Mouse (Mus musculus) ES-E14 (cell line): ENCODE data around the gene Cers5.

Experiments used
- HCFC1 ChIP-seq: IDR thresholded peaks from 2 replicates; pipeline ENCODE4 v1.6.1; 2012; ENCODE audit warnings: low read length, inconsistent platforms, borderline replicate concordance; ENCODE audit not compliant: insufficient read depth
- MAFK ChIP-seq: IDR thresholded peaks from 2 replicates; pipeline ENCODE4 v1.6.1; 2014; ENCODE audit warnings: mild to moderate bottlenecking, low read depth, low read length, inconsistent platforms; ENCODE audit not compliant: insufficient read depth
- ZC3H11A ChIP-seq: IDR thresholded peaks from 2 replicates; pipeline ENCODE4 v1.6.1; 2012; ENCODE audit warnings: low read depth, mild to moderate bottlenecking, inconsistent platforms, low read length, borderline replicate concordance
- ZNF384 ChIP-seq: IDR thresholded peaks from 2 replicates; pipeline ENCODE4 v1.6.1; 2012; ENCODE audit warnings: low read depth, low read length, inconsistent platforms

- no peak for TF ChIP-seq MAFK
- TF ChIP-seq ZNF384 = no peak
- TF ChIP-seq ZC3H11A = no peak
- no peak for TF ChIP-seq HCFC1
Observed at GRCm38 (mm10) chr15:99711491-99711890, 61.2 kb downstream of the Cers5 start.
